Mouse (Mus musculus) lung, adult 2 months (tissue): ENCODE results near the gene Dcun1d3.

Source experiments
- CTCF ChIP-seq: fragments of 200-500 bp; IDR thresholded peaks from 2 replicates; pipeline ENCODE4 v1.5.1; 2011; ENCODE audit warnings: mild to moderate bottlenecking, low read length, control low read depth; ENCODE audit not compliant: insufficient read depth
- POLR2A ChIP-seq: fragments of 200-500 bp; IDR thresholded peaks from 2 replicates; pipeline ENCODE4 v1.6.1; 2011; ENCODE audit warnings: low read depth, mild to moderate bottlenecking, control low read depth, low read length, borderline replicate concordance; ENCODE audit errors: extremely low read depth

- no peak for TF ChIP-seq POLR2A
- TF ChIP-seq CTCF, result no peak
These were observed 59.9 kb downstream of the Dcun1d3 start for GRCm38 (mm10) chr7:119835996-119836777.
